Mouse (Mus musculus) MEL (cell line): ENCODE results near the gene Cmas.

Experiments
- CTCF ChIP-seq, 3 experiments: IDR thresholded peaks in 2 of 3; conservative IDR thresholded peaks in 1 of 3; 2 replicates each; pipeline ENCODE4 v1.5.1; 2011 to 2012; ENCODE audit warnings: low read length in 3 of 3, low read depth in 2 of 3, mild to moderate bottlenecking in 2 of 3, improper control_type of control experiment in 1 of 3, inconsistent platforms in 1 of 3, mixed read lengths in 1 of 3, moderate library complexity in 1 of 3; ENCODE audit not compliant: control insufficient read depth in 1 of 3, insufficient read depth in 1 of 3, poor library complexity in 1 of 3, severe bottlenecking in 1 of 3
- E2F4 ChIP-seq: IDR thresholded peaks from 2 replicates; pipeline ENCODE4 v1.6.1; 2011; ENCODE audit warnings: low read depth, low read length, improper control_type of control experiment, borderline replicate concordance
- EP300 ChIP-seq, 2 experiments: IDR thresholded peaks; 2 replicates each; pipeline ENCODE4 v1.6.1; 2011; ENCODE audit warnings: improper control_type of control experiment in 2 of 2, low read length in 2 of 2, low read depth in 1 of 2, mild to moderate bottlenecking in 1 of 2
- MEF2A ChIP-seq: IDR thresholded peaks from 2 replicates; pipeline ENCODE4 v1.6.1; 2014; ENCODE audit warnings: low read depth, mild to moderate bottlenecking, inconsistent platforms, low read length, improper control_type of control experiment; ENCODE audit not compliant: poor library complexity, insufficient replicate concordance, severe bottlenecking; ENCODE audit errors: extremely low read depth
- NELFE ChIP-seq: IDR thresholded peaks from 2 replicates; pipeline ENCODE4 v1.6.1; 2011; ENCODE audit warnings: low read depth, low read length, improper control_type of control experiment
- POLR2A ChIP-seq, 2 experiments: IDR thresholded peaks; 2 replicates each; pipeline ENCODE4 v1.6.1; 2011 to 2012; ENCODE audit warnings: low read length in 2 of 2, mild to moderate bottlenecking in 2 of 2, control low read depth in 1 of 2, improper control_type of control experiment in 1 of 2, low read depth in 1 of 2, moderate library complexity in 1 of 2; ENCODE audit not compliant: control insufficient read depth in 1 of 2, insufficient read depth in 1 of 2, poor library complexity in 1 of 2
- RAD21 ChIP-seq: IDR thresholded peaks from 2 replicates; pipeline ENCODE4 v1.6.1; 2011; ENCODE audit warnings: mild to moderate bottlenecking, low read depth, low read length, improper control_type of control experiment
- TBP ChIP-seq: IDR thresholded peaks from 2 replicates; pipeline ENCODE4 v1.8.0; 2011; ENCODE audit warnings: low read depth, low read length, improper control_type of control experiment
- TCF12 ChIP-seq: IDR thresholded peaks from 2 replicates; pipeline ENCODE4 v1.6.1; 2014; ENCODE audit warnings: low read depth, mild to moderate bottlenecking, inconsistent platforms, low read length, improper control_type of control experiment, moderate library complexity
- ZC3H11A ChIP-seq: IDR thresholded peaks from 2 replicates; pipeline ENCODE4 v1.6.1; 2012; ENCODE audit warnings: low read depth, mild to moderate bottlenecking, inconsistent platforms, low read length, improper control_type of control experiment
- ZMIZ1 ChIP-seq: IDR thresholded peaks from 2 replicates; pipeline ENCODE4 v1.6.1; 2012; ENCODE audit warnings: low read depth, mild to moderate bottlenecking, inconsistent platforms, low read length, improper control_type of control experiment, moderate library complexity
- ZNF384 ChIP-seq: IDR thresholded peaks from 2 replicates; pipeline ENCODE4 v1.6.1; 2012; ENCODE audit warnings: low read depth, mild to moderate bottlenecking, inconsistent platforms, low read length, improper control_type of control experiment

DNA sequence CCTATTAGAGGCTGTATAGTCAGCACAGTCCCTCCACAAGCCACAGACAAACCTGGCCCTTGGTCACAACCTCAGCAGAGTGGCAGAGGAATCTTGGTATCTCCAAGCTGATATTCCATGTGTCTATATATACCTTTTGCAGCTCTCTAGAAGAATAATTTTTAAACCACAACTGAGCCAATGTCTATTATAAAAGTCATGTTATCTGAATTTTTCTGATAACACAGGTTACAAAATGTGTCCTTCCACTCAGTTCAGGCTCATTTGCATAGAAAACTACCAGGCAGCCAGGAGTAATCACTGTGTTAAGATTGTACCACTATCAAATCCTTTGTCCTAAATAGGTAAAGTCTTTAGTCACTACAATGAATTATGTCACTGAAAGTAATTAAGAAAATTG is 47.9 kb downstream of the Cmas start, which contains the start of gene Sult6b2:
- TF ChIP-seq CTCF (IDR thresholded peaks at IDR 0.05 in 2 of 3, conservative IDR thresholded peaks at IDR 0.05 in 1 of 3; ENCODE audit: control insufficient read depth in 1 of 3, insufficient read depth in 1 of 3, low read depth in 2 of 3, low read length in 3 of 3, poor library complexity in 1 of 3, severe bottlenecking in 1 of 3), result no peak
- no peak for TF ChIP-seq RAD21
- no peak for TF ChIP-seq TCF12
- no peak for TF ChIP-seq TBP
- TF ChIP-seq EP300 (IDR thresholded peaks at IDR 0.05; ENCODE audit: low read depth in 1 of 2, low read length in 2 of 2), result no peak
- TF ChIP-seq ZC3H11A, result no peak
- no peak for TF ChIP-seq ZMIZ1
- no peak for TF ChIP-seq ZNF384
- TF ChIP-seq POLR2A (IDR thresholded peaks at IDR 0.05; ENCODE audit: control insufficient read depth in 1 of 2, insufficient read depth in 1 of 2, low read depth in 1 of 2, low read length in 2 of 2, poor library complexity in 1 of 2), result no peak
- TF ChIP-seq MEF2A, result no peak
- no peak for TF ChIP-seq E2F4
- no peak for TF ChIP-seq NELFE
